Mouse (Mus musculus): Measurements from ENCODE around the gene Hoxa4.

DNA sequence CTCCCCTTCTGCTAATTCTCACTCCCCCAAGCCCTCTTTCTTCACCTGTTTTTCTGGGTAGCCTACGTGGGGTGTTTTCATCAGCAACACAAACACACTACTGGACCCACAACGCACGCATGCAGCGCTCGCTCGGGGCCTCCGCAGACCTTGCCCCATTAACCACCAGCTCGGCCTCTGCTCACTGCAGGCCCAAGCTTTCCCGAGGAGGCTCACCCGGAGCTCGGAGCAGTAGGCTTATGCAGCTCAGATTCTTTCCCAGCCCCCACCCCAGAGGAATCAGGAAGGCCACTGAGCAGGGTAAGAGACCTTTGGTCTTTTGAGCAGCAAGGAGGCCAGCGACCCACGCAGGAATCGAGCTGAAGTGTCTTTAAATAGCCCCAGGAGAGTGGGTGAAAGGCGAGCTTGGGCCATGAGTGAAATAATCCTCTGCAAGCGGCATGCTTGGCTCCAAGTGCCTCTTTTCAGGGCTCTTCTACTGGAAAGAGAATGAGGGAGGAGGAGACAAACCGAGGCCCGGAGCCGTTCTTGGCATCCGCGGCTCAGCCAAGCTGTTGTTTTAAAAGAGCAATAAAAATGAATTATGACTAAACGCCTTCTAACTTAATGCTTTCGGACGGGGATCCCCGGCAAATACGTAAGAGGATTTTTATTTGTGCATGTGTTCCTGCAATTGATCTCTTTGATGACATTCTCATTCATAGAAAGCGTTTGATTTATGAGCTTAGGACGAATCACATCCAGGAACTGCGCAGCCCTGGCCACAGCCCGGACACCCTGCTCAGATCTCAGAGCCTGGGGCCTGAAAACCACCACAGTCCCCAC, 30.8 kb downstream of the Hoxa4 start:
- TF ChIP-seq CTCF (IDR thresholded peaks at IDR 0.05; ENCODE audit: low read depth) (no peak), EP300 (optimal IDR thresholded peaks at IDR 0.05) (no peak)

Measured in stomach, postnatal 0 days (tissue).